Mouse (Mus musculus): ENCODE measurements around the gene Hormad2.

DNA sequence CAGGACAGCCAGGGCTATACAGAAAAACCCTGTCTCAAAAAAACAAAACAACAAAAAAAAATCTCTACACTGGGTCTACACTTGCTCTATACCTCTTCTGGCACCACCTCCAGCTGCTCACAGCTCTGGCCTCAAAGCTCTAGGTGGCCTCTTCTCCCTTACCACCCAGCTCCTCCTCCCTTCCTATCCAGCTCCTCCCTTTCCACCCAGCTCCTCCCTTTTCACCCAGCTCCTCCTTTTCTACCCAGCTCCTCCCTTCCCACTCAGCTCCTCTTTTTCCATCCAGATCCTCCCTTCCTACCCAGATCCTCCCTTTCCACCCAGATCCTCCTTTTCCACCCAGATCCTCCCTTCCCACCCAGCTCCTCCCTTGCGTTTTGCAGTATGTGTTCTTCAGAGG lies 26.5 kb upstream of the Hormad2 start:
- TF ChIP-seq CTCF (IDR thresholded peaks at IDR 0.05; ENCODE audit: borderline replicate concordance, extremely low read depth, insufficient read depth, insufficient read length) (no peak), POLR2A (IDR thresholded peaks at IDR 0.05; ENCODE audit: borderline replicate concordance, extremely low read depth, insufficient read depth, insufficient read length, poor library complexity, severe bottlenecking) (no peak)
